Mouse (Mus musculus) E14TG2a.4 (cell line): ENCODE measurements around the gene Baz1a.

ENCODE experiments used
- H3K27me3 ChIP-seq: 2 replicates; pipeline ENCODE4 v1.6.1; 2014; ENCODE audit warnings: low read length, control low read depth; ENCODE audit not compliant: insufficient read depth
- H3K36me3 ChIP-seq: 2 replicates; pipeline ENCODE4 v1.6.1; 2014; ENCODE audit warnings: low read length, control low read depth; ENCODE audit not compliant: insufficient read depth
- H3K4me1 ChIP-seq: replicated peaks from 2 replicates; pipeline ENCODE4 v1.6.1; 2014; ENCODE audit warnings: low read depth, low read length, control low read depth
- H3K4me3 ChIP-seq: replicated peaks from 2 replicates; pipeline ENCODE4 v1.5.1; 2014; ENCODE audit warnings: mild to moderate bottlenecking, low read length
- H3K9me3 ChIP-seq: 2 replicates; pipeline ENCODE4 v1.6.1; 2014; ENCODE audit warnings: low read length, control low read depth
- CTCF ChIP-seq: conservative IDR thresholded peaks from 2 replicates; pipeline ENCODE4 v1.5.1; 2014; ENCODE audit warnings: low read length
- NANOG ChIP-seq: IDR thresholded peaks from 2 replicates; pipeline ENCODE4 v1.6.1; 2014; ENCODE audit warnings: borderline replicate concordance, low read length, mixed read lengths
- POU5F1 ChIP-seq: IDR thresholded peaks from 2 replicates; pipeline ENCODE4 v1.6.1; 2014; ENCODE audit warnings: low read length, borderline replicate concordance

The Baz1a gene

DNA sequence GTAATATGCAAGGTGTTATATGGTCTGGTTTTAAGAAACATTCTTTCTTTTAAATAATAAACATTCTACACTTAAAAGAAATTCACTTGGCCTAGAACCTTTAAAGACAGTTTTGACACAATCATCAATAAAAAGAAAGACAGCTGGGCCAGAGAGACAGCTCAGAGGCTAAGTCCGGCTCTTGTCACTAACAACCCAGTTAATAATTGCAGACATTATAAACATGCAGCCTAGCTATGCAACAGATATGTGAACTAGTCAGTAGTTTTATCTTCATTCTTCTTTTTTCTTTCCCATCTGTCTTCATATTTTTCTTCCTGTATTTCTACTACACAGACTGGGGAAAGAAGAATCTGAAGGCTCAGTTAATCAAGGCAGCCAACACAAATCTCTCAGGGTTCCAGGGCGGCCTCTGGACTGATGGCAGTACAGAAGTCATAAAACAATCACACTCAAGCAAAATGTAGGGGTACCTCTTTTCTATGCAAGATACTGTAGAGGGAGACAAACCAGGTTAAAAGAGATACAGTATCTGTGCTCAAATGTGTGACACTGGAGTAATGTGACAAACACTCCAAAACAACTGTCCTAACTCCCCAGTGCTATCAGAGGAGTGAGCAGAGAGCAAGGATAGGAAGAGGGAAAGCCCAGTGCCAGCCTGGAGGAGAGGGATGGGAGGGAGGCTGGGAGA, 40.5 kb upstream of the Baz1a start:
- Histone ChIP-seq H3K36me3 (peaks cover 72% of the 10 kb centered on the region), H3K4me3 (no peak overlapping the region), H3K4me1 (0 out of 2 replicates have a peak, but pooled peaks cover 4% of the 10 kb centered on the region), H3K27me3 (no peaks in the 10 kb centered on the region), H3K9me3 (no peaks in the 10 kb centered on the region)
- no peak for TF ChIP-seq NANOG
- TF ChIP-seq POU5F1 = no peak
- TF ChIP-seq CTCF = no peak

DNA sequence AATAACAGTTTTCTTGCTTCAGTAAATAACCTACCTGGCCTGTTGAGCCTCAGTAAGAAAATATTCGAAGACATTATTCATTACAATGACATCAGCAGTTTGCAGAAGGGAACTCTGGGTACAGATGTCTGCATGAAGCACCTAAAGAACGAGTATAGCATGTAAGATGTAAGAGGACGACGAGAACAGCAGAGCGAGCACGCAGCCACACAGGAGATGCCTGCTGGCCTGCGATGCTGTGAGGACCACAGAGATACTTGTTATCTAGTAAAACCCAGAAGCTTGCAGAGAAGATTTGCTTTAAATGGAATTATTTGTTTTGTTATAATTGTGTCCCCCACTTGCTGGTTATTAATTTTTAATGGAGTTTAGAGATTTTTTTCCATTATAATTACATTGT, 39.1 kb upstream of the Baz1a start:
- H3K36me3 ChIP-seq = peaks cover 66% of the 10 kb centered on the region
- no peaks in the 10 kb centered on the region for H3K9me3 ChIP-seq
- H3K4me1 ChIP-seq = 0 out of 2 replicates have a peak, but pooled peaks cover 4% of the 10 kb centered on the region
- no peaks in the 10 kb centered on the region for H3K27me3 ChIP-seq
- TF ChIP-seq POU5F1 (no peak), NANOG (no peak), CTCF (no peak)
- H3K4me3 ChIP-seq = no peak overlapping the region

DNA sequence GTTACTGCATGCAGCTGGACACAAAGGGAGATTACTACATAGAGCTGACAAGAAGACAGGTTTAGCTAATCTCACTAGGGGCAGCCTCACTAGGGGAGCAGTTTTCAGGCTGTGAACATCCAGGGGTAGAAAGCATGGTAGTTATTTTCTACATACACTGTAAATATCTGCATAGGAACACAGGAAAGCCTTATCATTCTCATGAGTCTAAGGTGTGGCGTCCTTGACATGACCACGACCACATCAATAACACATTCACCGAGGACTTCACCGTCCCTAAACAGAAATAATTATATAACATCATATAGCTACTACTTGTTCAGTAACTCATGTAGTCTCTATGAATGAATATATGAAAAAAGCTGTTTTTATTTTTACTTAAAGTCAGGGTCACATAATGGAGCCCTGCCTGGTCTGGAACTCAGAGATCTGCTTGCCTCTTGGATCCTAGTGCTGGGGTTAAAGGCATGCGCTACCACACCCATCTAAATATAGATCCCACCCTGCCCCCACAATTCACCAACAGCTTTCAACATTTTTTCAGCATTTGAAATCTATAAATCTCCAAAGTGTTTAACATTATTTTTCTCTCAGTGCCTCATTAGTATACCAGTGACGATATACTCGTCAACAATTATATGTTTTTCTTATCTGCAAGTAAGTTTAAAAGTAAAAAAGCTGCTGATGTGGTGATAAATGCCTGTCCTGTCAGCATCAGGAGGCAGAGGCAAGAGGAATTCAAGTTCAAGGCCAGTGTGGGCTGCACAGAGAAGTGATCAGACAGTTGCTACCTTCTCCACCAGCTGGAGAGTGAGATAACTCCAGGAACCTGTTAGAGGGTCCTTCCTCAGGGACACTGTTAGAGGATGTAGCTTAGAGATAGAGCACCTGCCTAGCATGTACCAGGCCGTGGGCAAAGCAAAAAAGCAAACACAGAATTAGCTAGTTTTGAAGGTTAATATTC, 37.3 kb upstream of the Baz1a start:
- Histone ChIP-seq H3K27me3 (no peaks in the 10 kb centered on the region), H3K9me3 (no peaks in the 10 kb centered on the region), H3K4me1 (0 out of 2 replicates have a peak, but pooled peaks cover 4% of the 10 kb centered on the region), H3K4me3 (no peak overlapping the region), H3K36me3 (peaks cover 66% of the 10 kb centered on the region)
- TF ChIP-seq POU5F1 (no peak), NANOG (no peak), CTCF (no peak)

DNA sequence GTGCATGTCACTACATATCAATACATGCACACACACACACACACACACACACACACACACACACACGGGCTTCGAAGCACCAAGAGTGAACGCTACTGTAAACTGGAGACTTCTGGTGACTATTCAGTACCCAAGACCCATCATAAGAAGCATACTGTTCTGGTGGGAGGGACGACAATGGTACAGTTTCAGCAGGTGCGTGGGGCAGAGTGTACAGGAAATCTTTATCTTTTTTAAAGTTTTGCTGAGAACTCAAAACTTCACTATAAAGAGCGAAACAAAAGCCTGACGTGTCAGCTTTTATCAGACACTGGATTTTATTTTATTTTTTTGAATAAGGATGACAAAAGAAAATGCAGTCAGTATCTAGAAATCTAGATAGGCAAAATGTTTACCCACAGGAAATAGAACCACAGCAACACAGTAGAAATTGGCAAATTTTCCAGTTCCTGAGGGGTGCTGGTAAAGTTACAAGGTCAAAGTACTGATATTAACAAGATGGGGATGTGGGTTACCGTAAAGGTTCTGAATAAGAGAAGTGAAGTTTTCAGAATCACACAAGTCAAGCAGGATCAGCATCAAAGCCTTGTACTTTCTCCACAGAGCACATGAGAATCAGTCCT, 35.7 kb upstream of the Baz1a start:
- no peak overlapping the region for H3K4me3 ChIP-seq
- no peaks in the 10 kb centered on the region for H3K9me3 ChIP-seq
- H3K4me1 ChIP-seq = 0 out of 2 replicates have a peak, but pooled peaks cover 4% of the 10 kb centered on the region
- H3K36me3 ChIP-seq = peaks cover 73% of the 10 kb centered on the region
- no peak for TF ChIP-seq POU5F1
- no peak for TF ChIP-seq CTCF
- TF ChIP-seq NANOG = no peak
- no peaks in the 10 kb centered on the region for H3K27me3 ChIP-seq

DNA sequence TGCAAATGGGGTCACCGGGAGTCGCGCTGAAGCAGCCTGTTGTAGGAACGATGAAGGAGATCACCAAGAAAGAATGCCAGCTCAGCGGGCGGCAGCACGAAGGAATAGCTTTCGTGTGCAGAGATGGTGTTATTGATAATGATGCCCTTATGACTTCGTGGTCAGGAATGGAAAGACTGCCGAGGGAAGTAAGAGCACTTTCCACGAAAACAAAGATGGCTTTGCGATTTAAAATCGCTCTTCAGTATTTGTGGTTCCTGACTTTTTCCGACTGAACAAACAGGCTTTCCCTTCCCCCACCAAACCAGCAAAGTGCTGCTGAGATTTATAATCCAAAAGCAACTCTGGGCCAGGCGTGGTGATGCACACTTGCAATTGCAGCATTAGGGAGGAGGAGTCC, 26.9 kb upstream of the Baz1a start:
- H3K4me3 ChIP-seq = no peak overlapping the region
- no peak for TF ChIP-seq CTCF
- TF ChIP-seq NANOG = no peak
- TF ChIP-seq POU5F1 = no peak
- no peaks in the 10 kb centered on the region for H3K4me1 ChIP-seq
- H3K36me3 ChIP-seq = peaks cover 22% of the 10 kb centered on the region
- no peaks in the 10 kb centered on the region for H3K9me3 ChIP-seq
- no peaks in the 10 kb centered on the region for H3K27me3 ChIP-seq

DNA sequence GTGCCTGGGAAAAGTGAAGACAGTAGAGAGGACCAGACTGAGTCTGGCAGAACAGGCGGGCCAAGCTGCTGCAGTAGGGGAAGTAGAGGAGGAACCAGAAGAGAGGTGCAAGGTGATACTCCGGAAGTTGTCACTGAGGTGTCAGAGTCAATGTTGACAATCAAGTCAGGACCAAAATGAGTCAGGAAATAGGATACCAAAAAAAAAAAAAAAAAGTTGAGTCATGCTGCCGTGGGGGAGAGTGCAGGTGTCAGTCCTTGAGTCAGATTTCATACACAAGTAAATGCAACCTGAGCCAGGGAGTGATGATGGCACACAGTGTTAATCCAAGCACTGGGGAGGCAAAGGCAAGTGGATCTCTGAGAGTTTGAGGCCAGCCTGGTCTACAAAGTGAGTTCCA, 12.9 kb upstream of the Baz1a start:
- no peaks in the 10 kb centered on the region for H3K4me1 ChIP-seq
- H3K9me3 ChIP-seq = 0 out of 2 replicates have a peak, but pooled peaks cover 3% of the 10 kb centered on the region
- no peak overlapping the region for H3K4me3 ChIP-seq
- H3K27me3 ChIP-seq = no peaks in the 10 kb centered on the region
- TF ChIP-seq NANOG (no peak), POU5F1 (no peak), CTCF (no peak)
- H3K36me3 ChIP-seq = no peaks in the 10 kb centered on the region

DNA sequence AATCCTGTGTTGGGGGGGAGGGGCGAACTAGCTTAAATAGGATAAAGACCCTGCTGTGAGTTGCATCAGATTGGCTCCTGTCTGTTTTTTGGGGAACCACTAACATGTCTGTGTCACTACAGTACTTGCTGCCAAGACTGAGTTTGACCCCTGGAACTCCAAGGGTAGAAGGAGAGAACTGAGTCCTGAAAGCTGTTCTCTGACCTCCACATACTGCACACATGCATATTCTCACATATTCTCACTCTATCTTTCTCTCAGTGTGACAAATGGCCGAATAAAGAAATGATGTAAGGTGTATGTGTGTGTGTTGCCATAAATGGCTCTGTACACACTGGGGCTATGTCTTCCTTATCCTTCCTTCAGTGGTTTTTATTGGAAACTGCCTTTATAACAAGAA, 9.1 kb upstream of the Baz1a start:
- 0 out of 2 replicates have a peak, but pooled peaks cover 3% of the 10 kb centered on the region for H3K9me3 ChIP-seq
- no peak for TF ChIP-seq NANOG
- no peaks in the 10 kb centered on the region for H3K36me3 ChIP-seq
- H3K27me3 ChIP-seq = no peaks in the 10 kb centered on the region
- no peaks in the 10 kb centered on the region for H3K4me1 ChIP-seq
- H3K4me3 ChIP-seq = no peak overlapping the region

DNA sequence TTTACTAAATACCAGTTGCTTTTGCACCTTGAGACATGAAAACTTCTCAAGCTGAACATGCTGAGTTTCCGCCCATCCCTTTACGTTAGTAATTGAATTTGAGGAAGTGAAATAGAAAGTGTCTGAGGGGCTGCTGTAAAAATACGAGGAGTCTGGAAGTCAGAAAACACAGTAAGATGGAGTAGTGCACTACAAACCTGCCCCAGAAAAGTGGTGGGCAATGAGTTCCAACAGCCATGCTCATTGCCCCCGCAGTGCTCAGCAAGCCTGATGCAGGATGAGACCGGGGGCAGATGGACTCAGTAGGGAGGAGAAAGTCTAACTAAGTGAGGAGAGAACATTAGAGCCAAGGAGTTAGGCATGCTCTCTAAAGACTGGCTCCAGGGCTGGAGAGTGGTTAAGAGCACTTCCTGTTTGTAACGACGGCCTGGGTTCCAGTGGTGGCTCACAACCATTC, 5.3 kb upstream of the Baz1a start:
- Histone ChIP-seq H3K27me3 (no peaks in the 10 kb centered on the region), H3K36me3 (no peaks in the 10 kb centered on the region), H3K4me3 (no peak overlapping the region), H3K4me1 (no peaks in the 10 kb centered on the region), H3K9me3 (0 out of 2 replicates have a peak, but pooled peaks cover 1% of the 10 kb centered on the region)
- TF ChIP-seq CTCF (no peak), NANOG (no peak), POU5F1 (no peak)
